Mouse (Mus musculus) embryonic fibroblast, embryonic 13.5 days (primary cell): ENCODE measurements around the gene Tfpi.

ENCODE experiments used
- CTCF ChIP-seq: IDR thresholded peaks from 2 replicates; pipeline ENCODE4 v1.5.1; 2011; ENCODE audit warnings: mild to moderate bottlenecking, control low read depth, low read length, moderate library complexity, borderline replicate concordance; ENCODE audit not compliant: insufficient read depth
- POLR2A ChIP-seq: IDR thresholded peaks from 2 replicates; pipeline ENCODE4 v1.6.1; 2011; ENCODE audit warnings: low read depth, mild to moderate bottlenecking, control low read depth, low read length, moderate library complexity

- TF ChIP-seq CTCF (no peak), POLR2A (no peak)
Measured at GRCm38 (mm10) chr2:84473941-84474530, 2.5 kb downstream of the Tfpi start.
